Mouse (Mus musculus): ENCODE measurements around the gene Stim1. TPM values are rescaled to one million over a fixed set of nuclear protein-coding genes. Genes with fewer than 3 reads are reported as not detected.

The Stim1 gene
- total and polyA plus RNA-seq, 3 experiments: 10.2 to 26.6 (median 23.9) TPM

DNA sequence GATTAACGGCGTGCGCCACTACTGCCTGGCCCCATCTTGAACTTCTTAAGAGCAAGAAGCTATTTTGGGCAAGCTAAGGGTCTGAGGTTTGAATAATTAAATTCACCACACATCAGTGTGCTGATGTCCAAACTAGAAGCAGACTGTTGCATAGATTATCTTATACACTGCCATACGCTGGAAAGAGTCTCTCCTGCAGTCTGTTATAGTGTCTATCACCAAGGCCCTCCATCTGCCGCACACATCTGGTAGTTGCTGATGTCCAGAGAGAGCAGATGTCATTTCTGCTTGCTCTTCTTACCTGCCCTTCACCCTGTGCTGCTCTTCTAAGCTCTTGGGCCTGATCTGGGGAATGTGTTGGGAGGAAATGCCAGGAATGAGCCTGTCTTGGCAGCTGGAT, 62.7 kb downstream of the Stim1 start:
- no peak for DNase-seq (ENCODE audit: extremely low read depth)
- 0 out of 4 replicates have a peak, but pooled peaks cover 0 to 4% of the 10 kb centered on the region in 2 experiments for H3K4me1 ChIP-seq (ENCODE audit: control insufficient read depth in 1 of 2, insufficient read depth in 2 of 2)
- H3K9ac ChIP-seq (ENCODE audit: insufficient read depth, low read depth): no peak overlapping the region
- no peak overlapping the region for H3K27ac ChIP-seq (ENCODE audit: insufficient read depth, low read depth)
- dilution Hi-C loops (cut with MboI; ENCODE audit: extremely low pct_ligation_motif_present, extremely low pct_unique_long_range_greater_than_20kb, low sequenced_read_pairs) (no loop called here), in situ Hi-C loops (cut with MboI; ENCODE audit: low pct_ligation_motif_present, low pct_unique_long_range_greater_than_20kb, low sequenced_read_pairs) (no loop called here)
- no peaks in the 10 kb centered on the region for H3K79me2 ChIP-seq (replicated peaks; ENCODE audit: control insufficient read depth, extremely low read depth, insufficient read depth, poor library complexity, severe bottlenecking)
- no peaks in the 10 kb centered on the region for H3K36me3 ChIP-seq (replicated peaks in 1 of 2; ENCODE audit: control insufficient read depth in 1 of 2, insufficient read depth in 1 of 2, low read length in 1 of 2)
- H3K27me3 ChIP-seq (replicated peaks): no peaks in the 10 kb centered on the region
- TF ChIP-seq IRF4 (IDR thresholded peaks at IDR 0.05; ENCODE audit: low read depth, low read length): no peak
- no peak for TF ChIP-seq ETS1 (conservative IDR thresholded peaks at IDR 0.05; ENCODE audit: low read depth, low read length)
- no peak for TF ChIP-seq HCFC1 (IDR thresholded peaks at IDR 0.05; ENCODE audit: low read depth, low read length)
- no peak for TF ChIP-seq POLR2AphosphoS2 (IDR thresholded peaks at IDR 0.05; ENCODE audit: low read depth, low read length)
- TF ChIP-seq MYC (IDR thresholded peaks at IDR 0.05; ENCODE audit: low read depth, low read length): no peak
- no peak for TF ChIP-seq UBTF (IDR thresholded peaks at IDR 0.05; ENCODE audit: low read depth, low read length)
- no peak for TF ChIP-seq MAFK (IDR thresholded peaks at IDR 0.05; ENCODE audit: insufficient replicate concordance, low read length)
- TF ChIP-seq GABPA (IDR thresholded peaks at IDR 0.05; ENCODE audit: insufficient replicate concordance, low read depth, low read length): no peak
- TF ChIP-seq RAD21 (IDR thresholded peaks at IDR 0.05; ENCODE audit: low read depth, low read length): no peak
- TF ChIP-seq ZNF384 (IDR thresholded peaks at IDR 0.05; ENCODE audit: low read depth, low read length): no peak
- TF ChIP-seq EP300 (IDR thresholded peaks at IDR 0.05; ENCODE audit: low read length): no peak
- no peaks in the 10 kb centered on the region for H3K9me3 ChIP-seq (replicated peaks; ENCODE audit: low read length)
- H3K4me3 ChIP-seq (replicated peaks in 1 of 3; ENCODE audit: low read depth in 2 of 3, low read length in 2 of 3, poor library complexity in 1 of 3): no peak overlapping the region
- H3K4me2 ChIP-seq (ENCODE audit: insufficient read depth, low read depth, poor library complexity, severe bottlenecking): no peak overlapping the region

DNA sequence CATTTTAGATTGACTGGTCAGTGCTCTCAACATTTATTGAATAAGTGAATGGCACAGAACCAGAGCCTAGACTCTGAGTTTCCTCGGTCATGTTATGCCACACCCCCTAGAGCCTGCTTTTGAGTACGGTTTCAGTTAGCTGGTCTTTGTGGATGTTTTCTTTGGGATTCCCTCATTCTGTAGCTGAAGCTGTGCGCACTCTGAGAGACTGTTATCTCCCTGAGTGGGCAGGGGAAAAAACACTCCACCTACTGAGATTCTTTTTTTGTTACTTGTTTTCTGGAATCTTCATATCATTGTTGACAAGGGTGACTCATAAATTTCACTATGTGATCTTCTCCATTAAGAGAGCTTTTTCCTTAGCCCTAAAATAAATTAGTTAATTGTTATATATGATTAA, 63.9 kb downstream of the Stim1 start:
- H3K4me1 ChIP-seq (ENCODE audit: control insufficient read depth in 1 of 2, insufficient read depth in 2 of 2): 0 out of 4 replicates have a peak, but pooled peaks cover 0 to 4% of the 10 kb centered on the region in 2 experiments
- no peaks in the 10 kb centered on the region for H3K9me3 ChIP-seq (replicated peaks; ENCODE audit: low read length)
- DNase-seq (ENCODE audit: extremely low read depth): no peak
- dilution Hi-C loops (cut with MboI; ENCODE audit: extremely low pct_ligation_motif_present, extremely low pct_unique_long_range_greater_than_20kb, low sequenced_read_pairs) (no loop called here), in situ Hi-C loops (cut with MboI; ENCODE audit: low pct_ligation_motif_present, low pct_unique_long_range_greater_than_20kb, low sequenced_read_pairs) (no loop called here)
- H3K79me2 ChIP-seq (replicated peaks; ENCODE audit: control insufficient read depth, extremely low read depth, insufficient read depth, poor library complexity, severe bottlenecking): no peaks in the 10 kb centered on the region
- no peak overlapping the region for H3K27ac ChIP-seq (ENCODE audit: insufficient read depth, low read depth)
- no peak overlapping the region for H3K9ac ChIP-seq (ENCODE audit: insufficient read depth, low read depth)
- H3K36me3 ChIP-seq (replicated peaks in 1 of 2; ENCODE audit: control insufficient read depth in 1 of 2, insufficient read depth in 1 of 2, low read length in 1 of 2): no peaks in the 10 kb centered on the region
- no peak overlapping the region for H3K4me2 ChIP-seq (ENCODE audit: insufficient read depth, low read depth, poor library complexity, severe bottlenecking)
- no peaks in the 10 kb centered on the region for H3K27me3 ChIP-seq (replicated peaks)
- no peak overlapping the region for H3K4me3 ChIP-seq (replicated peaks in 1 of 3; ENCODE audit: low read depth in 2 of 3, low read length in 2 of 3, poor library complexity in 1 of 3)
- TF ChIP-seq SMC3 (IDR thresholded peaks at IDR 0.05; ENCODE audit: low read depth, low read length) (no peak), CHD2 (IDR thresholded peaks at IDR 0.05; ENCODE audit: low read length) (no peak), ETS1 (conservative IDR thresholded peaks at IDR 0.05; ENCODE audit: low read depth, low read length) (no peak), ZNF384 (IDR thresholded peaks at IDR 0.05; ENCODE audit: low read depth, low read length) (no peak), MAZ (IDR thresholded peaks at IDR 0.05; ENCODE audit: low read depth, low read length) (no peak), NRF1 (IDR thresholded peaks at IDR 0.05; ENCODE audit: low read depth, low read length) (no peak), JUND (conservative IDR thresholded peaks at IDR 0.05; ENCODE audit: low read depth, low read length) (no peak), USF2 (conservative IDR thresholded peaks at IDR 0.05; ENCODE audit: low read depth, low read length) (no peak), IRF4 (IDR thresholded peaks at IDR 0.05; ENCODE audit: low read depth, low read length) (no peak), EP300 (IDR thresholded peaks at IDR 0.05; ENCODE audit: low read length) (no peak), MAFK (IDR thresholded peaks at IDR 0.05; ENCODE audit: insufficient replicate concordance, low read length) (no peak), CTCF (conservative IDR thresholded peaks at IDR 0.05 in 1 of 2, IDR thresholded peaks at IDR 0.05 in 1 of 2; ENCODE audit: low read depth in 2 of 2, low read length in 2 of 2) (no peak), ELF1 (IDR thresholded peaks at IDR 0.05; ENCODE audit: low read depth, low read length) (no peak), POLR2AphosphoS2 (IDR thresholded peaks at IDR 0.05; ENCODE audit: low read depth, low read length) (no peak), RCOR1 (conservative IDR thresholded peaks at IDR 0.05; ENCODE audit: low read depth, low read length) (no peak), RAD21 (IDR thresholded peaks at IDR 0.05; ENCODE audit: low read depth, low read length) (no peak), KAT2A (IDR thresholded peaks at IDR 0.05; ENCODE audit: insufficient replicate concordance, low read length) (no peak), MYC (IDR thresholded peaks at IDR 0.05; ENCODE audit: low read depth, low read length) (no peak)

Measured in CH12.LX (cell line).